Mouse (Mus musculus) heart, adult 11 months (tissue): Measurements from ENCODE around the gene Ubash3b.

ENCODE experiments used
- DNase-seq: peaks from one replicate; pipeline ENCODE4 v3.0.0; 2022

The Ubash3b gene

GRCm38 (mm10) chr9:41084191-41084901, 77.2 kb downstream of the Ubash3b start:
- peak; percentile 98 for DNase-seq

- DNase-seq = no peak
Measured at GRCm38 (mm10) chr9:41083386-41084055, 78.0 kb downstream of the Ubash3b start.

- no peak for DNase-seq
Measured at GRCm38 (mm10) chr9:41082891-41083290, 78.6 kb downstream of the Ubash3b start.

GRCm38 (mm10) chr9:41080877-41081276, 80.6 kb downstream of the Ubash3b start:
- DNase-seq = no peak

- no peak for DNase-seq
Measured at GRCm38 (mm10) chr9:41079428-41080155, 81.9 kb downstream of the Ubash3b start.

GRCm38 (mm10) chr9:41078198-41078597, 83.3 kb downstream of the Ubash3b start:
- no peak for DNase-seq

GRCm38 (mm10) chr9:41076150-41076549, 85.3 kb downstream of the Ubash3b start:
- no peak for DNase-seq

GRCm38 (mm10) chr9:41075528-41075927, 86.0 kb downstream of the Ubash3b start:
- no peak for DNase-seq

GRCm38 (mm10) chr9:41073196-41074009, 88.1 kb downstream of the Ubash3b start:
- DNase-seq = peak; percentile 95

- peak; percentile 91 for DNase-seq
Measured at GRCm38 (mm10) chr9:41072786-41073185, 88.7 kb downstream of the Ubash3b start.

- no peak for DNase-seq
Measured at GRCm38 (mm10) chr9:41071906-41072511, 89.5 kb downstream of the Ubash3b start.

GRCm38 (mm10) chr9:41070761-41071181, 90.7 kb downstream of the Ubash3b start:
- DNase-seq = peak; percentile 92

- no peak for DNase-seq
Measured at GRCm38 (mm10) chr9:41069509-41069908, 92.0 kb downstream of the Ubash3b start.

- DNase-seq = no peak
Measured at GRCm38 (mm10) chr9:41061446-41061845, 100.1 kb downstream of the Ubash3b start.

- no peak for DNase-seq
Measured at GRCm38 (mm10) chr9:41060617-41061016, 100.9 kb downstream of the Ubash3b start.

- DNase-seq = no peak
Measured at GRCm38 (mm10) chr9:41058765-41059535, 102.5 kb downstream of the Ubash3b start.

- DNase-seq = no peak
Measured at GRCm38 (mm10) chr9:41054166-41054565, 107.3 kb downstream of the Ubash3b start.

GRCm38 (mm10) chr9:41053478-41053877, 108.0 kb downstream of the Ubash3b start:
- DNase-seq = no peak

- DNase-seq = no peak
Measured at GRCm38 (mm10) chr9:41051080-41051932, 110.2 kb downstream of the Ubash3b start.

- DNase-seq = no peak
Measured at GRCm38 (mm10) chr9:41050331-41051079, 111.0 kb downstream of the Ubash3b start.
